Mouse (Mus musculus) layer of hippocampus, postnatal 10 days (tissue): ENCODE results near the gene C87414. TPM values are rescaled to one million over a fixed set of nuclear protein-coding genes. Genes with fewer than 3 reads are reported as not detected.
"Not testable (repeated sequence)": the region's sequence is repeated elsewhere in the genome, so short reads cannot be mapped to it uniquely, and the experiment has no call there.

ENCODE experiments used
- DNase-seq, 2 experiments: peaks; one replicate each; pipeline ENCODE4 v3.0.0; 2021; ENCODE audit warnings: low spot score in 2 of 2
- long read RNA-seq: library from polyadenylated mRNA; stranded (forward); transcript quantifications from one replicate; pipeline ENCODE4 v2.0.0, GENCODE M21; 2023
- total RNA-seq, 2 experiments: library from RNA; stranded (reverse); gene quantifications; 2 replicates each; pipeline ENCODE4 v1.2.3; 2021

C87414 gene
- total RNA-seq: not detected
- long read RNA-seq: 0 reads

DNA sequence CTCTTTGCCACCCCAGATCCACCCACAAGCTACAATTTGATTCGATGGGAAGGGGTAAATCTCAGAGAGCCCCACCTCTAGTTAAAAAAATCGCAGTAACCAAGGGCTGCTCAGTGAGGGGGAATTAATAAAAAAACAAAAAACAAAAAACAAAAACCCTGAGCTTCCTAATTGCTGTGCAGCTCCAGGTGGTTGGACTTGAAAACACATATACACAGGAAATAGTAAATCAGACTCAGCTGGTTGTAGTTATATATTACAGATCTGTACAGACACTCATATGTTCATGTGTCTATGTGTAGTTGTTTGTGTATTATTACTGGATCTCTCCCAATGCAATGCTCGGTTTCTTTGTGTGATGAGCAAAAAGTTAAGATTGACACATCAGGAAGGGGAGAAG is at the start of gene C87414:
Gene C87414 (minus strand): TSS at position 101 of the 400 bp plus-strand sequence.
- DNase-seq: not testable (repeated sequence)

DNA sequence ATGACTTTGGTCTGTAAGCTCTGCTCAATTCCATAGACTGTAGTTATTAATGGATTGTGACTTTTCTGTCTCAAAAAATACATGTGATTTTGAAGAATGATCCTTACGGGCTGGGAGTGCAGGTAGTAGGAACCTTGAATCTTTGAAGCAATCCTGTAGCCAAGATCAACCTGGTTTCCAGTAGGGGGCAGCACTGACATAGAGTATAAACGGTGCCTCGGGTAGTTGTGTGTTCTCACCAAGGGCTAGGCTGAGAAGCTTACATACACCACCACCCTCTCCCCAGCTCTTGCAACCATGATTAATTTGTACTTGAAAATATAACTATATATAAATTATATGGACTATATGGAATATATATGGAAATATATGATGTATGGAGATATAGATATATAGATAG is 13.3 kb upstream of the C87414 start:
- DNase-seq: not testable (repeated sequence)

Other genes starting within 250 kb of the C87414 start
- gene Gm16427, start 131.4 kb downstream of the C87414 start, total RNA-seq: not detected
- gene Gm7792, start 172.2 kb upstream of the C87414 start, total RNA-seq: not detected